ENCODE assay signal across 11 mouse cellular contexts in the genomic region with DNA sequence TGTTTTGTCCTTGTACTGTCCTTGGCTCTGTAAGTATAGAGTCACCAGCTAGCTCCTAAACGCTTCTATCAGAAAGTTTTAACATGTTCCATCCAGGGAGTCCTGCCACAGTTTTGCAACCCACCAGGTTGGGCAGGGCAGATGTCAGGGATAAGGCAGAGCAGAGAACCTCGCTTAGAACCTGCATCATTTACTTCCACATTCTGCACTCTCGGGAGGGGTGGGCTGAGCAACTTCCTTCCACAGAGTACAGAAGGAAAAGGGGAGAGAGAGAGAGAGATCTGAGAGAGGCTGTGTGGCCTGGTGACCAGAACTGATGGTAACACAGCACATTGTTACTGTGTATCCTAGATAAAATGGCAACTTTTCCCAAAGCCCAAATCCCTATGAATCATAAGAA.
"Had no signal": no experiment of that assay in that cellular context is flagged by ENCODE, and none has a peak within 500 bp of the region (broad histone marks: within the 10 kb centered on the region; RNA-seq: fewer than 3 reads in every experiment).

No protein-coding gene starts in this region.

- H3K9me3 ChIP-seq: limb, embryonic 15.5 days; stomach, embryonic 15.5 days had no signal

- DNase-seq: kidney, postnatal 25 days; lung, embryonic 14.5 days; lung, postnatal 10 days; right cerebral cortex, postnatal 14 days; thymus, postnatal 36 days had no signal

- H3K9ac ChIP-seq: limb, embryonic 15.5 days; liver, embryonic 12.5 days; lung, embryonic 14.5 days; midbrain, embryonic 13.5 days; stomach, embryonic 15.5 days had no signal

- H3K27ac ChIP-seq: left cerebral cortex, adult 2 months; limb, embryonic 15.5 days; macrophage; midbrain, embryonic 13.5 days; stomach, embryonic 15.5 days had no signal

- H3K27me3 ChIP-seq: limb, embryonic 15.5 days; liver, embryonic 12.5 days; midbrain, embryonic 13.5 days; stomach, embryonic 15.5 days had no signal

- H3K4me2 ChIP-seq: limb, embryonic 15.5 days; liver, embryonic 12.5 days; lung, embryonic 14.5 days; midbrain, embryonic 13.5 days; stomach, embryonic 15.5 days had no signal

- H3K4me3 ChIP-seq: left cerebral cortex, adult 2 months; limb, embryonic 15.5 days; liver, embryonic 12.5 days; midbrain, embryonic 13.5 days; stomach, embryonic 15.5 days had no signal
